Mouse (Mus musculus) embryonic facial prominence, embryonic 15.5 days (tissue): ENCODE results near the gene Prkaa1. TPM values are rescaled to one million over a fixed set of nuclear protein-coding genes. Genes with fewer than 3 reads are reported as not detected.
"Not testable (repeated sequence)": the region's sequence is repeated elsewhere in the genome, so short reads cannot be mapped to it uniquely, and the experiment has no call there.

Experiments used
- ATAC-seq: fragments of 200-750 bp; cut with Nextera tagmentation; 2 replicates; pipeline ENCODE4 v1.8.0; 2017; ENCODE audit warnings: low read depth, moderate TSS enrichment; ENCODE audit not compliant: insufficient number of reproducible peaks, low FRiP score, low TSS enrichment
- H3K27ac ChIP-seq: fragments of 300-500 bp; sonication (generic); replicated peaks from 2 replicates; pipeline ENCODE4 v1.5.1; 2015; ENCODE audit warnings: mild to moderate bottlenecking, inconsistent platforms
- H3K27me3 ChIP-seq: fragments of 300-500 bp; sonication (generic); 2 replicates; pipeline ENCODE4 v1.6.1; 2015; ENCODE audit warnings: inconsistent platforms
- H3K36me3 ChIP-seq: fragments of 300-500 bp; sonication (generic); 2 replicates; pipeline ENCODE4 v1.6.1; 2015; ENCODE audit warnings: mild to moderate bottlenecking, inconsistent platforms
- H3K4me1 ChIP-seq: fragments of 300-500 bp; sonication (generic); 2 replicates; pipeline ENCODE4 v1.6.1; 2015; ENCODE audit warnings: inconsistent platforms
- H3K4me2 ChIP-seq: fragments of 300-500 bp; sonication (generic); replicated peaks from 2 replicates; pipeline ENCODE4 v1.6.1; 2015; ENCODE audit warnings: mild to moderate bottlenecking, inconsistent platforms
- H3K4me3 ChIP-seq: fragments of 300-500 bp; sonication (generic); replicated peaks from 2 replicates; pipeline ENCODE4 v1.5.1; 2015; ENCODE audit warnings: mild to moderate bottlenecking, inconsistent platforms
- H3K9ac ChIP-seq: fragments of 300-500 bp; sonication (generic); 2 replicates; pipeline ENCODE4 v1.6.1; 2015; ENCODE audit warnings: inconsistent platforms
- H3K9me3 ChIP-seq: fragments of 300-500 bp; sonication (generic); replicated peaks from 2 replicates; pipeline ENCODE4 v1.6.1; 2016; ENCODE audit warnings: inconsistent platforms
- WGBS: fragments of 180-500 bp; shearing (Covaris S2); methylation state at CpG from one replicate; pipeline ENCODE4 v1.1.7; 2015; 5-methylcytosine and 5-hydroxymethylcytosine counted together
- polyA plus RNA-seq: library from polyadenylated mRNA; unstranded; fragments of >200 nt; fragmentation: Nextera tagmentation; extraction: Ambion mirVana; gene quantifications from 2 replicates; pipeline ENCODE4 v1.2.1, GENCODE M21; 2015

Gene Prkaa1
- polyA plus RNA-seq, 1 experiment from 2014 or later, result 17.2 TPM

DNA sequence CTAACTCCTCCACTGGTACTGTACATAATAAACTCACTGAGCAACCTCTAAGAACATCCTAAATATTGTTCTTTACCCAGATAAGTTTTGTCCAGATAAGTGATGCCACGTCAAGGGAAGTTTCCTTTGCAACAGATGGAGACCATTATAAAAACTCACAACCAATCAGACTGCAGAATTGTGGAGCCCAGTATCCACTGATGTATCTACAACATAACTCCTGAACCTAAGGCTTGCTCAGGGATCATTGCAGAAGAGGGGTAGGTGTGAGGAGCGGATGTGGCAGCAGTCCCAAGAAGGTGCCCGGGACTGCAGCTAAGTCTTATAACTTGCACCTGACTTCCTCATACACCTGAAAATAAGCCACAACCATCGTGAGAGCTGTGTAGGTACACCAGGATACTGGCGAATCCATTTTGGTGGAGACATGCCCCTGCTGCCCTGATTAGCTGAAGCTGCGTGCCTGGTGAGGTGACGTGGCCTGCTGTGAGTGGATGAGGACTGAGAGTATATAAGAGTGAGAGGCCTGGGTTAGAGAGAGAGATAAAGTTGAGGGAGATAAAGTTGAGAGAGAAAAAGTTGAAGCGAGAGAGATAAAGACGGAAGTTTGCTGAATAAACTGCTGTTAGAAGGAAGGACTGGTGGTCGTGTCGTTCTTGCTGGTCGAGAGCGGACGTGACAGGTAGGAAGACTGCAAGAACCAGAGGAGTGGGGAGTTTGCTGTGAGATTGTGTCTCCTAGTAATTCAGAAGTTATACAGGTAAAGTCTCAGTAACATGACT is 12.6 kb upstream of the Prkaa1 start:
- not testable (repeated sequence) for H3K27ac ChIP-seq, H3K9me3 ChIP-seq, ATAC-seq, H3K4me2 ChIP-seq, H3K27me3 ChIP-seq, H3K9ac ChIP-seq, H3K36me3 ChIP-seq, H3K4me3 ChIP-seq, H3K4me1 ChIP-seq
- 88% methylated on average over 14 of the region's 14 CpGs for WGBS

DNA sequence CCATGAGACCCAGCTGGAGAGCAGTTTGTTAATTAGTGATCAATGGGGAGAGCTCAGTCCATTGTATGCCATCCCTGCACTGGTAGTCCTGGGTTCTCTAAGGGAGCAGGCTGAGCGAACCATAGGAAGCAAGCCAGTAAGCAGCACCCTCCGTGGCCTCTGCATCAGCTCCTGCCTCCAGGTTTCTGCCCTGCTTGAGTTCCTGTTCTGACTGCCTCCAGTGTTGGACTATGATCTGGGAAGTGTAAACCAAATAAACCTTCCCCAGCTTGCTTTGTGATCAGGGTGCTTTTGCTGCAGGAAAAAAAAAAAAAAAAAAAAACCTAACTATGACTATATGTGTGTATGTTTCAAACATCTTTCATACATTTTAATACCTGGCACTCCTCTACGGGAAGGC is 10.4 kb upstream of the Prkaa1 start:
- H3K4me1 ChIP-seq, result peaks cover 14% of the 10 kb centered on the region
- H3K27me3 ChIP-seq, result no peaks in the 10 kb centered on the region
- no peak overlapping the region for H3K27ac ChIP-seq
- no peak overlapping the region for H3K4me2 ChIP-seq
- no peaks in the 10 kb centered on the region for H3K36me3 ChIP-seq
- H3K9ac ChIP-seq, result no peak overlapping the region
- WGBS, result 75% methylated on average over 3 of the region's 3 CpGs
- no peak overlapping the region for H3K4me3 ChIP-seq
- H3K9me3 ChIP-seq, result no peaks in the 10 kb centered on the region
- ATAC-seq, result no peak

DNA sequence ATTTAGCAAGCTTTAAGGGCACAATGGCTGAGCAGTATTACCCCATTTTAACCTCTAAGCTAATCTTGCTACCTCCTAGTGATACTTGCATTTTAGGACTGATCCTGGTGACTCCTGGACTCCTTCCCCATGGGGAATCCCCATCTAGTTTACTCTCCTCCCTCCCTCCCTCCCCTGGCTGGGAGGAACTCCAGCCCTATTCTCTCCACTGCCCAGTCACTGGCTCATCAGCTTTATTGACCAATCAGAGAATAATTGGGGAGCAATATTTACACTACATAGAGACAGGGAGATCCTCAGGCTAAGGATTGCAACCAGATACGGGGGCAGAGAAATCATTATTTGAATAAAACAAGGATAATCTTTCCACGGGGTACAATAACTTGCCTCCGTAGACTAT is 9.5 kb upstream of the Prkaa1 start:
- no peaks in the 10 kb centered on the region for H3K27me3 ChIP-seq
- no peak overlapping the region for H3K4me2 ChIP-seq
- no peaks in the 10 kb centered on the region for H3K36me3 ChIP-seq
- H3K4me3 ChIP-seq, result no peak overlapping the region
- ATAC-seq, result no peak
- peaks cover 9% of the 10 kb centered on the region for H3K4me1 ChIP-seq
- H3K9me3 ChIP-seq, result no peaks in the 10 kb centered on the region
- no peak overlapping the region for H3K27ac ChIP-seq
- H3K9ac ChIP-seq, result no peak overlapping the region
- WGBS, result 71% methylated on average over 3 of the region's 3 CpGs

DNA sequence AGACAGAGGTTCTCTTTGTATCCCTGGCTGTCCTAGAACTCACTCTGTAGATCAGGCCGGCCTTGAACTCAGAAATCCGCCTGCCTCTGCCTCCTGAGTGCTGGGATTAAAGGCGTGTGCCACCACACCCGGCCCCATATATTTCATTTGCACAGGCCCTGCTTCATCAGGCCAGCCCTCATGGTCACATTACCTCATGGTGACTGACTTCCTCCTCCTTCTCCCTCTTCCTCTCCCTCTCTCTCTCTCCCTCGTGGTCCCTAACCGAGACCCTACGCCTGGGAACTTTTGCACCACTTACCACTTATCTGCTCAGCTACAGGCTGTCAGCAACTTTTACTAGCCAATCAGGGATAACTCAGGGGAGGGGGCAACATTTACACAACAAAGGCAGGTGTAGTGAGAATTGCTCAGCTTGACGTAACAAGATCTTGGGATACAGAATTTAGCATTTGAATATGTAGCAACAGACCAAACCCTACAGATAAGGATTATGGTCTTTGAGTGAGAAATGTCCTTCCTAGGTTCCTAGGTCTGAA is 8.6 kb upstream of the Prkaa1 start:
- Histone ChIP-seq H3K27me3 (no peaks in the 10 kb centered on the region), H3K36me3 (no peaks in the 10 kb centered on the region), H3K27ac (no peak overlapping the region), H3K4me2 (no peak overlapping the region), H3K4me3 (no peak overlapping the region), H3K9ac (no peak overlapping the region), H3K9me3 (no peaks in the 10 kb centered on the region), H3K4me1 (peaks cover 8% of the 10 kb centered on the region)
- no peak for ATAC-seq
- 84% methylated on average over 8 of the region's 8 CpGs for WGBS

DNA sequence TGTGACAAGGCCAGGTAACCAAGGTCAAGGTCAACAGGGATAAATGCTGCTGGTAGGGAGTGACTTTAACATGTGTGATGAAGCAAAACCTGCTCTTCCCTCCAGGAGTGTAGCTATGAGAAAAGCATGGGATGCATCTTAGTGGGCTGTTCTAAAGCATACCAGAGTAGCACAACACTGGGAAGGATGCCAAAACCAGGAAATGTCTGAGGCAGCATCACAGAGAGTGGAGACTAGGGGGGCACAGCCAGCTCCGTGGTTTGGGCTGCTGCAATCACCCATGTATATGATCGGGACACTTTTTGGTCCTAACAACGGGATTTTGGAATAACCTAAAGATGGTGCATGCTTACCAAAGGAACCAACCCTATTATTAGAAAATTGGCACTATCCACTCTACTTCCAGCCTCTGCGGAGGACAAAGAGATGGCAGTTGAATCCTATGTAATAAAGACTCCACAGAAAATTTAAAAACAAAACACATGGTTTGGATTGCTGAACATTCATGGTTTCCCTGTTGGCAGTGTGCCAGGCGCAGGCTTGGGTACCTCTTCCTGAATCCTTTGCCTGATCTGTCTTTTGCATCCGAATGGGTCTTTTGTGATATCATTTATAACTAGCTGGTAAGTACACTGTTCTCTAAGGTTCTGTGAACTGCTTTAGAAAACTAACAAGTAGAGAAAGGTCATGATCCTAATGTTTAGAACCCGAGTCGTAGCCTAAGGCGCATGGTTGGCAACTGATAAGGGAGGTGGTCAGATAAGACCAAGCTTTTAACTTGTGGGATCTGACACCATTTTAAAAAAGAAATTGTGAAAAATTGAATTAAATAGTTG is 5.4 kb upstream of the Prkaa1 start:
- 47% methylated on average over 9 of the region's 9 CpGs for WGBS
- Histone ChIP-seq H3K27ac (no peak overlapping the region), H3K9ac (no peak overlapping the region)

DNA sequence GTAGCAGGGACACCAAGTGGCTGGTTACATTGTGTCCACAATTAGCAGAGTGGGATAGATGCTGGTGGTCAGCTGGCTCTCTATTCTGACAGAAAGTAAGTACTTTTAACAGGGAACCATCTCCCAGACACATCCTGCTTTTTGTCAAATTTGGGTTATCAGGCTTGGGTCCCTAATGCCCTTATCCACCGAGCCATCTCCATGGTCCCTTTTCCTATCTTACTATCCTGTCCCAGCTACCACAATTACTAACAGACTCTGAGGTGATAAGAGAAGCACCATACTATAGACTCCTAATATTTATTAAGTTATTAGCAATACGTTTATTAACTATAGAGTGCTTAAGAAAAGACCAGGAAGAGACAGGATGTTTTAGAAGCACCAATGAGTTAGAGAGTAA is 4.3 kb upstream of the Prkaa1 start:
- ATAC-seq, result no peak
- 79% methylated on average over 2 of the region's 2 CpGs for WGBS

More for the DNA sequence above, 5.4 kb upstream of the Prkaa1 start:
- Histone ChIP-seq H3K36me3 (no peaks in the 10 kb centered on the region), H3K4me1 (peaks cover 8% of the 10 kb centered on the region), H3K4me3 (no peak overlapping the region), H3K4me2 (peak overlapping the region; percentile 13; the same call in 1 of the 2 replicates), H3K27me3 (no peaks in the 10 kb centered on the region), H3K9me3 (no peaks in the 10 kb centered on the region)
- ATAC-seq, result peak; percentile 43; the same call in 1 of the 2 replicates

DNA sequence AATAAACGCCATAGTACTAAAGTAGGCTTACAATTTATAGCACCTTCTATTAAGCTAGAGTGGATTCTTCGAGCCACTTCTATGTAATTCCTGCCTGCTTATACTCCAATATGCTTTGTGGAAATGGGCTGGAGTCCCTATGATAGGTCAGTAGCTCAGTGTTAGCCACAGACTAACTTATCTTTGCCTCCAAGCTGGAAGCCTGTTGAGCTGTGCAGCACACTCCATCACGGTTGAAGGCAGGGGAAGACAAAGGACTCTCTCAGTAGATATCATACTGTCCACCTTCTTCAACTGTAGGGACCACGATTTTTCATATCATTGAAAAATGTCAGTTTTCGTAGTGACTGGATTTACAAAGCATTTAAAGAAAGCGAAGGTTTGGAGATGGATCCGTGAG is 3.8 kb upstream of the Prkaa1 start:
- no peak overlapping the region for H3K4me2 ChIP-seq
- no peak overlapping the region for H3K9ac ChIP-seq
- no peaks in the 10 kb centered on the region for H3K36me3 ChIP-seq
- H3K4me1 ChIP-seq, result peaks cover 12% of the 10 kb centered on the region
- no peaks in the 10 kb centered on the region for H3K9me3 ChIP-seq
- WGBS, result 85% methylated on average over 7 of the region's 7 CpGs
- ATAC-seq, result no peak
- no peak overlapping the region for H3K27ac ChIP-seq
- no peak overlapping the region for H3K4me3 ChIP-seq
- no peaks in the 10 kb centered on the region for H3K27me3 ChIP-seq

More for the DNA sequence above, 4.3 kb upstream of the Prkaa1 start:
- H3K27me3 ChIP-seq, result no peaks in the 10 kb centered on the region
- H3K4me3 ChIP-seq, result no peak overlapping the region
- H3K36me3 ChIP-seq, result no peaks in the 10 kb centered on the region
- H3K4me1 ChIP-seq, result peaks cover 8% of the 10 kb centered on the region
- no peak overlapping the region for H3K4me2 ChIP-seq
- H3K9me3 ChIP-seq, result no peaks in the 10 kb centered on the region
- H3K27ac ChIP-seq, result no peak overlapping the region
- H3K9ac ChIP-seq, result no peak overlapping the region

DNA sequence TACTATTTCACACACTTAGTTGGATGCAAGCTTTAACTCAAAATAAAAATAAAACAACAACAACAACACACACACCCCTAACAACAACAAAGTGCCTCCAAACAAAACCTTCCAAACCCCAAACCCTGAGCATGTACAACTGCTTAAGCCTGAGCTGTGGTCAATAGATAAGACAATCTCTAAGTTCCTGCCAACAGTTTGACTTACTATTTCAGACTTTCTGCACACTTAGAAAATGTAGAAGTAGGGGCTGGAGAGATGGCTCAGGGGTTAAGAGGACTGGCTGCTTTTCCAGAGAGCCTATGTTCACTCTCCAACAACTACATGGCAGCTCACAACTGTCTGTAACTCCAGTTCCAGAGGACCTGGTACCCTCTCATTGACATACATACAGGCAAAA is 3.3 kb upstream of the Prkaa1 start:
- Histone ChIP-seq H3K4me1 (peaks cover 17% of the 10 kb centered on the region), H3K9ac (no peak overlapping the region), H3K27ac (no peak overlapping the region), H3K4me3 (no peak overlapping the region), H3K27me3 (no peaks in the 10 kb centered on the region), H3K4me2 (no peak overlapping the region), H3K9me3 (no peaks in the 10 kb centered on the region), H3K36me3 (no peaks in the 10 kb centered on the region)
- no peak for ATAC-seq

DNA sequence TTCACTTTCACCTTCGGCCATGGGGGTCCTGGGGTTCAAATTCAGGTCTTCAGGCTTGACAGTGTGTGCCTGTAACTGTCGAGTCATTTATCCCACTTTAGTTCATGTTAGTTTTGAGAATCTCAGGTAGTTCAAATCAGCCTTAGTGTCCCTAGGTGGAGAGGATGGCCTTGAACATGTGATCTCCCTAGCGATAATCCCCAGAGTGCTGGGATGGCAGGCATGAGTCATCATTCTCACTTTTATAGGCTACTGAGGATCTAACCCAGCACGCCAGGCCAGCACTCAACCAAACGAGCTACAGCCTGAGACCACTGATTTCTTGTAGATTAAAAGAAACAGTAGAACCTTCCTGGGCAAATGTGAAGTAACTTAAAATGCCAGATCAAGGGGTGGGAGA is 1.6 kb upstream of the Prkaa1 start:
- H3K9ac ChIP-seq, result no peak overlapping the region
- 64% methylated on average over 5 of the region's 5 CpGs for WGBS
- H3K36me3 ChIP-seq, result no peaks in the 10 kb centered on the region
- no peak overlapping the region for H3K27ac ChIP-seq
- H3K27me3 ChIP-seq, result no peaks in the 10 kb centered on the region
- H3K4me2 ChIP-seq, result no peak overlapping the region
- no peak overlapping the region for H3K4me3 ChIP-seq
- no peak for ATAC-seq
- peaks cover 22% of the 10 kb centered on the region for H3K4me1 ChIP-seq
- H3K9me3 ChIP-seq, result no peaks in the 10 kb centered on the region

DNA sequence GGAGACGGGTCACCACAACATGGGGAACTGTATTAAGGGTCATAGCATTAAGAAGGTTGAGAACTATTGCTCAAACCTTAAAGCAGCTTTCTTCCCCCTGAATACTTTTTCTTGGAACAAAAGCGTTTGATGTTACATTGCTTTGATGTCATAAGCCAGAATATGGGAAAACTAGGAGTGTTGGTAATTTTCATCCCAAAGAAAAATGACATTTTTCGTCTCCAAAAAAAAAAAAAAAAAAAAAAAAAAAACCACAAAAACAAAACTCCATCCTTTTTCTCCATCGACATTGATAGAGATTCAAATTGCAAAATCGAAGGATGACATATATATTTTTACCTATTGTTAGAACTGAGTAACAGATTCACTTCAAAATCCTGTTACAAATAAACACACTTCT is 947 bp upstream of the Prkaa1 start:
- no peaks in the 10 kb centered on the region for H3K36me3 ChIP-seq
- no peak overlapping the region for H3K4me3 ChIP-seq
- peaks cover 22% of the 10 kb centered on the region for H3K4me1 ChIP-seq
- H3K9me3 ChIP-seq, result no peaks in the 10 kb centered on the region
- H3K4me2 ChIP-seq, result no peak overlapping the region
- 55% methylated on average over 5 of the region's 5 CpGs for WGBS
- H3K27ac ChIP-seq, result no peak overlapping the region
- H3K9ac ChIP-seq, result no peak overlapping the region
- no peaks in the 10 kb centered on the region for H3K27me3 ChIP-seq
- no peak for ATAC-seq

DNA sequence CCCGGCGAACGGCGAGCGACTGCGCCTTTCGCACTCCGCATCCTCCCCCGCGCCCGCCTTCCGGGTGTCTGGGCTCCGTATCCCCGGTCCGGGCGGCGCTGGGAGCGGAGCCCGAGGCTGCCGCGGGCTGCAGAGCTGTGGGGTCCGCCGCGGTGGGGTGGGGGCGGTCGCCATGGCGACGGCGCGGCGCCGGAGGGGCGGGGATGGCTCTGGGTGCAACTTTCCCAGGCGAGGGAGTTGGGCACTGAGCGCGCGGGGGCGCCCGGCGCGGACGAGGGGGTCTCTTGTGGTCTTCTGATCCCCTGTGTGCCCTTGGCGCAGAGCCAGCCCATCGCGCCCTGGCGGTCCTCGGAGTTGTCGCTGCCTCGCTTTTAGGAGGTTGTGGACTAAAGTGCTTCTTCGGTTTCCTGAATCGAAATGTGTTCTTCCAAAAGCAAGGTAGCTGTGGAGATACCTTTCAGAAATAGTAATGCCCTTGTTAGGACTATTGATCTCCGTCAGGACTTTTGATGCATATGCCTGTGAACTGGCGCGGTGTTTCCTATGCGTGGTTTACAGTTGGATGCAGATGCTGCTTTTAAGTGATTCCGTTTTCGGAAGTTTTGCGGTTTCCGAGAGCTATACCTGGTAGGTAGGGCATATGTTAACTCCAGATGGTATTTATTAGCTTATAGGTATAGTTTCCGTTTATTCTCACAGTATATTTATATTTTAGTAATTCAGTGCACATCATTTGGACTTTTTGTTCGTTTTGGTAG is 539 bp downstream of the Prkaa1 start:
- H3K4me3 ChIP-seq, result peak overlapping the region; percentile 69
- H3K36me3 ChIP-seq, result no peaks in the 10 kb centered on the region
- H3K9me3 ChIP-seq, result no peaks in the 10 kb centered on the region
- no peaks in the 10 kb centered on the region for H3K27me3 ChIP-seq
- ATAC-seq, result peak; percentile 80
- H3K4me2 ChIP-seq, result peak overlapping the region; percentile 58
- H3K4me1 ChIP-seq, result peaks cover 24% of the 10 kb centered on the region
- H3K27ac ChIP-seq, result peak overlapping the region; percentile 90
- WGBS, result under 1% methylated on average over 61 of the region's 61 CpGs
- peak overlapping the region; percentile 78 for H3K9ac ChIP-seq
